Comparison of ENCODE assay signal across 22 mouse cellular contexts in the genomic region with DNA sequence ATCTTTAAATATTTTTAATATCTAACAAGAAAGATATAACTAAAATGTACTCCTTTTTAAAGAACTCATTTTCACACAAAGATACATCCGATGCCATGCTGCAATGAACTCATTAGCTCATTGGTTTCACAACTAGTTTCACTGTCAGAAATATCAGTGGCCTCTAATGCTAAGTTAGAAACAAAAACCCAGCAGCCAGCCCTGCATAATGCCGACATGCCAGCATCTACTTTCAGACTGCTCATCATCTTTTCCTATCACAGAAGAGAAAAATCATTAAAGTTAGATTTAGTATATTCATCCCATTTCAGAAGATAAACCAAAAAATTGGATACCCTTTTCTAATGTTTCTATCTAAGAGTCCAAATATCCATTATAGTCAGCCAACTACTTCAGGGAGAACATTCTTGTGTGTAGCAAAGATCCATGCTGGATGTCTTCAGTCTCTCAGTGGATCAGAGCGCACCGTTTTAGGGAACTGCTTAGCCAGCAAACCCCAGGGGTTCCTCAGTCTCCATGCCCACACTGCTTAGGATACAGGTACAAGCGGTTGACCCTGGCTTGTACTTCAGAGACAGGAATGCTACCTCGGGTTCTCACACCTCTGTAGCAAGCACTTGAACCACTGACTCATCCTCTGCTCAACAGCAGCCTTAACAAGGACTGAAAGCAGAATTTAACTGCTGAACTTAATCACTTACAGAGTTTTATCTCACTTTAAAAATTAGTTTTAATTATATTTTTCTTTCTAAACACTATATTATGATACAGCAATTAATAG. TPM values are rescaled to one million over a fixed set of nuclear protein-coding genes. Genes with fewer than 3 reads are reported as not detected.
A peak's percentile ranks its signal among the peaks of the same experiment; 100 is the strongest.
DNase-seq lines count a peak whose midpoint lies in the region; ATAC-seq and TF ChIP-seq lines count a peak whose summit lies in the region.
"Had no signal": no experiment of that assay in that cellular context is flagged by ENCODE, and none has a peak within 500 bp of the region (broad histone marks: within the 10 kb centered on the region; RNA-seq: fewer than 3 reads in every experiment).

No protein-coding gene starts in this region.

- no peak for TF ChIP-seq RAD21 in CH12.LX (IDR thresholded peaks at IDR 0.05; ENCODE audit: low read depth, low read length)

- no peak for ATAC-seq in cerebellum, adult (ENCODE audit: insufficient number of reproducible peaks, low FRiP score, low TSS enrichment)
- ATAC-seq: activated CD4-positive, CD25-positive, alpha-beta regulatory T cell, adult 4 months; CD4-positive, CD25-positive, alpha-beta regulatory T cell, adult 4 months; forebrain, embryonic 13.5 days; forebrain, embryonic 16.5 days; intestine, postnatal 0 days had no signal

- no peaks in the 10 kb centered on the region for H3K27me3 ChIP-seq in CH12.LX (replicated peaks)
- H3K27me3 ChIP-seq: forebrain, embryonic 13.5 days; hindbrain, embryonic 12.5 days; hindbrain, embryonic 15.5 days had no signal

- TF ChIP-seq POLR2A in CH12.LX (IDR thresholded peaks at IDR 0.05; ENCODE audit: low read depth, low read length) = no peak; the same call in 1 of the 2 replicates

- TF ChIP-seq EP300 in CH12.LX (IDR thresholded peaks at IDR 0.05; ENCODE audit: low read length) = peak; percentile 81

- H3K4me3 ChIP-seq in CH12.LX (replicated peaks in 1 of 3; ENCODE audit: low read depth in 2 of 3, low read length in 2 of 3, poor library complexity in 1 of 3) = peak overlapping the region in 1 of 3 experiments; percentile 17
- H3K4me3 ChIP-seq: forebrain, embryonic 10.5 days; forebrain, embryonic 13.5 days; gastrocnemius, adult 2 months; hindbrain, embryonic 12.5 days; hindbrain, embryonic 15.5 days had no signal

- peak overlapping the region; percentile 85 for H3K4me2 ChIP-seq in CH12.LX (ENCODE audit: insufficient read depth, low read depth, poor library complexity, severe bottlenecking)
- H3K4me2 ChIP-seq: forebrain, embryonic 13.5 days; heart, embryonic 11.5 days; hindbrain, embryonic 12.5 days; hindbrain, embryonic 15.5 days had no signal

- intact Hi-C loops in left cerebral cortex, postnatal 4 days (cut with DNase I) = no loop called here

- peak; percentile 14 to 16 for DNase-seq in cerebellum, adult 18-20 months
- DNase-seq in cerebellum, postnatal 14 days = peak; percentile 10 to 18
- no peak for DNase-seq in cerebellum, adult 8-10 months
- peak; percentile 66 for DNase-seq in CH12.LX (ENCODE audit: extremely low read depth)
- no peak for DNase-seq in left cerebral cortex, postnatal 4 days
- DNase-seq in testis, postnatal 10 days (ENCODE audit: low spot score) = no peak
- DNase-seq: adrenal gland, postnatal 10 days; adrenal gland, postnatal 36 days; gastrocnemius, adult 2 months; gastrocnemius, postnatal 14 days; heart, adult 11 months; kidney, adult 2 months had no signal

- H3K27ac ChIP-seq in CH12.LX (ENCODE audit: insufficient read depth, low read depth) = peak overlapping the region; percentile 96
- H3K27ac ChIP-seq: forebrain, embryonic 10.5 days; forebrain, embryonic 13.5 days; gastrocnemius, adult 2 months; hindbrain, embryonic 12.5 days; hindbrain, embryonic 15.5 days had no signal

- no peaks in the 10 kb centered on the region for H3K79me2 ChIP-seq in CH12.LX (replicated peaks; ENCODE audit: control insufficient read depth, extremely low read depth, insufficient read depth, poor library complexity, severe bottlenecking)

- in situ Hi-C loops in CH12.LX (cut with MboI; ENCODE audit: low pct_ligation_motif_present, low pct_unique_long_range_greater_than_20kb, low sequenced_read_pairs) = loop anchor here (25.0 kb wide), 1 partner anchor 90 kb away; no protein-coding TSS in a partner anchor

- TF ChIP-seq CTCF in CH12.LX (conservative IDR thresholded peaks at IDR 0.05 in 1 of 2, IDR thresholded peaks at IDR 0.05 in 1 of 2; ENCODE audit: low read depth in 2 of 2, low read length in 2 of 2) = no peak

- peaks cover 3 to 44% of the 10 kb centered on the region in 2 experiments for H3K4me1 ChIP-seq in CH12.LX (ENCODE audit: control insufficient read depth in 1 of 2, insufficient read depth in 2 of 2)
- H3K4me1 ChIP-seq: forebrain, embryonic 13.5 days; hindbrain, embryonic 12.5 days; hindbrain, embryonic 15.5 days had no signal

- no peaks in the 10 kb centered on the region for H3K36me3 ChIP-seq in CH12.LX (replicated peaks in 1 of 2; ENCODE audit: control insufficient read depth in 1 of 2, insufficient read depth in 1 of 2, low read length in 1 of 2)

- dilution Hi-C loops in CH12.LX (cut with MboI; ENCODE audit: extremely low pct_ligation_motif_present, extremely low pct_unique_long_range_greater_than_20kb, low sequenced_read_pairs) = no loop called here

- peak overlapping the region; percentile 43 for H3K9ac ChIP-seq in CH12.LX (ENCODE audit: insufficient read depth, low read depth)
- H3K9ac ChIP-seq: forebrain, embryonic 13.5 days; hindbrain, embryonic 12.5 days; hindbrain, embryonic 15.5 days had no signal

- no peaks in the 10 kb centered on the region for H3K9me3 ChIP-seq in CH12.LX (replicated peaks; ENCODE audit: low read length)
- H3K9me3 ChIP-seq: forebrain, embryonic 10.5 days; forebrain, embryonic 13.5 days; hindbrain, embryonic 12.5 days; hindbrain, embryonic 15.5 days had no signal

TF ChIP-seq in CH12.LX, 34 proteins besides CTCF, POLR2A, EP300 and RAD21:
- TF ChIP-seq CHD1 (IDR thresholded peaks at IDR 0.05; ENCODE audit: low read depth, low read length) = peak; percentile 93
- TF ChIP-seq TCF12 (IDR thresholded peaks at IDR 0.05; ENCODE audit: low read depth, low read length) = peak; percentile 38; the same call in 1 of the 2 replicates
- 0 out of 2 replicates have a peak, but pooled peaks have one; percentile 17 for TF ChIP-seq NELFE (IDR thresholded peaks at IDR 0.05; ENCODE audit: low read depth, low read length)
- no peak for TF ChIP-seq ZC3H11A (IDR thresholded peaks at IDR 0.05; ENCODE audit: low read depth, low read length)
- TF ChIP-seq MAX (IDR thresholded peaks at IDR 0.05; ENCODE audit: low read length) = 0 out of 2 replicates have a peak, but pooled peaks have one; percentile 19
- TF ChIP-seq NRF1 (IDR thresholded peaks at IDR 0.05; ENCODE audit: low read depth, low read length) = no peak
- peak; percentile 87 for TF ChIP-seq JUN (IDR thresholded peaks at IDR 0.05; ENCODE audit: insufficient read depth, low read depth, low read length)
- no peak; the same call in 1 of the 2 replicates for TF ChIP-seq BHLHE40 (IDR thresholded peaks at IDR 0.05; ENCODE audit: low read depth, low read length)
- TF ChIP-seq JUND (conservative IDR thresholded peaks at IDR 0.05; ENCODE audit: low read depth, low read length) = peak; percentile 78
- TF ChIP-seq TBP (conservative IDR thresholded peaks at IDR 0.05; ENCODE audit: low read depth, low read length) = peak; percentile 58; the same call in 1 of the 2 replicates
- TF ChIP-seq MEF2A (IDR thresholded peaks at IDR 0.05; ENCODE audit: borderline replicate concordance, low read depth, low read length) = peak; percentile 77; the same call in 1 of the 2 replicates
- TF ChIP-seq USF2 (conservative IDR thresholded peaks at IDR 0.05; ENCODE audit: low read depth, low read length) = no peak
- TF ChIP-seq ZNF384 (IDR thresholded peaks at IDR 0.05; ENCODE audit: low read depth, low read length) = no peak
- no peak for TF ChIP-seq E2F4 (IDR thresholded peaks at IDR 0.05; ENCODE audit: insufficient replicate concordance, low read depth, low read length)
- no peak for TF ChIP-seq PAX5 (IDR thresholded peaks at IDR 0.05; ENCODE audit: low read length)
- no peak for TF ChIP-seq ZKSCAN1 (IDR thresholded peaks at IDR 0.05; ENCODE audit: borderline replicate concordance, low read depth, low read length)
- TF ChIP-seq GABPA (IDR thresholded peaks at IDR 0.05; ENCODE audit: insufficient replicate concordance, low read depth, low read length) = no peak
- no peak for TF ChIP-seq KAT2A (IDR thresholded peaks at IDR 0.05; ENCODE audit: insufficient replicate concordance, low read length)
- no peak for TF ChIP-seq ELF1 (IDR thresholded peaks at IDR 0.05; ENCODE audit: low read depth, low read length)
- no peak for TF ChIP-seq POLR2AphosphoS2 (IDR thresholded peaks at IDR 0.05; ENCODE audit: low read depth, low read length)
- TF ChIP-seq ETS1 (conservative IDR thresholded peaks at IDR 0.05; ENCODE audit: low read depth, low read length) = peak; percentile 49; the same call in 1 of the 2 replicates
- no peak for TF ChIP-seq HCFC1 (IDR thresholded peaks at IDR 0.05; ENCODE audit: low read depth, low read length)
- TF ChIP-seq RCOR1 (conservative IDR thresholded peaks at IDR 0.05; ENCODE audit: low read depth, low read length) = no peak
- 0 out of 2 replicates have a peak, but pooled peaks have one; percentile 42 for TF ChIP-seq SIN3A (IDR thresholded peaks at IDR 0.05; ENCODE audit: low read length)
- peak; percentile 68; the same call in 1 of the 2 replicates for TF ChIP-seq MAFK (IDR thresholded peaks at IDR 0.05; ENCODE audit: insufficient replicate concordance, low read length)
- TF ChIP-seq CHD2 (IDR thresholded peaks at IDR 0.05; ENCODE audit: low read length) = peak; percentile 60; the same call in 1 of the 2 replicates
- no peak for TF ChIP-seq MAZ (IDR thresholded peaks at IDR 0.05; ENCODE audit: low read depth, low read length)
- peak; percentile 61 for TF ChIP-seq IRF4 (IDR thresholded peaks at IDR 0.05; ENCODE audit: low read depth, low read length)
- TF ChIP-seq SMC3 (IDR thresholded peaks at IDR 0.05; ENCODE audit: low read depth, low read length) = no peak
- TF ChIP-seq UBTF (IDR thresholded peaks at IDR 0.05; ENCODE audit: low read depth, low read length) = no peak
- TF ChIP-seq MXI1 (IDR thresholded peaks at IDR 0.05; ENCODE audit: low read depth, low read length) = no peak
- TF ChIP-seq ZMIZ1 (IDR thresholded peaks at IDR 0.05; ENCODE audit: low read depth, low read length) = no peak
- TF ChIP-seq MYC (IDR thresholded peaks at IDR 0.05; ENCODE audit: low read depth, low read length) = peak; percentile 86
- TF ChIP-seq USF1 (IDR thresholded peaks at IDR 0.05; ENCODE audit: low read depth, low read length) = no peak

RNA-seq across cellular contexts. Expression of a gene that starts 41.5 kb away (rescaled TPM):
- total RNA-seq in CH12.LX (2012; rRNA removed) = 40.7 and 43.4 TPM in 2 replicates
- 72.9 and 79.6 TPM in 2 replicates for total RNA-seq in CH12.LX (2014; rRNA removed)
- 20.9 and 24.8 TPM in 2 replicates for polyA plus RNA-seq in CH12.LX (2012; ENCODE audit: insufficient read length, low read depth)
- 10 to 100 TPM; 43.4 to 48.3 TPM for total RNA-seq in left cerebral cortex, postnatal 4 days (2021)

RNA-seq across cellular contexts. Expression of a gene that starts 53.2 kb away (rescaled TPM):
- total RNA-seq in CH12.LX (2012; rRNA removed) (2.0 TPM in 2 replicates), CH12.LX (2014; rRNA removed) (1.4 and 1.5 TPM in 2 replicates)
- polyA plus RNA-seq in CH12.LX (2012; ENCODE audit: insufficient read length, low read depth) = 1.4 and 2.1 TPM in 2 replicates
- 10 to 100 TPM; 42.8 to 43.2 TPM for total RNA-seq in left cerebral cortex, postnatal 4 days (2021)

Comparison
In these comparisons a context has a peak if more than half of its experiments do, and no peak if none do; other contexts are left out.
1. DNase-seq: peak in cerebellum, adult 18-20 months (2 of 2), cerebellum, postnatal 14 days (2 of 2) and CH12.LX (single experiment); none in cerebellum, adult 8-10 months (single experiment), left cerebral cortex, postnatal 4 days (single experiment) and testis, postnatal 10 days (single experiment).
2. RNA of a gene that starts 53.2 kb away (total RNA-seq): 42.8 to 43.2 TPM in left cerebral cortex, postnatal 4 days; 1.4 to 2.0 TPM in CH12.LX; every median in the first group is over 10 times any median in the second.